9 mouse cellular contexts compared by ENCODE assay signal in genomic region chr10:121089312-121089711, GRCm38 (mm10). TPM values are rescaled to one million over a fixed set of nuclear protein-coding genes. Genes with fewer than 3 reads are reported as not detected.
DNase-seq lines count a peak whose midpoint lies in the region; ATAC-seq and TF ChIP-seq lines count a peak whose summit lies in the region.
"Had no signal": no experiment of that assay in that cellular context is flagged by ENCODE, and none has a peak within 500 bp of the region (broad histone marks: within the 10 kb centered on the region; RNA-seq: fewer than 3 reads in every experiment).

No protein-coding gene starts in this region.

- peak overlapping the region; percentile 18 for H3K4me3 ChIP-seq in heart, embryonic 11.5 days (ENCODE audit: low read depth, low read length)
- H3K4me3 ChIP-seq in intestine, postnatal 0 days (ENCODE audit: low read depth, low read length): 0 out of 2 replicates have a peak overlapping the region, but pooled peaks have one; percentile 9
- no peak overlapping the region for H3K4me3 ChIP-seq in midbrain, embryonic 12.5 days

- H3K27ac ChIP-seq in heart, embryonic 11.5 days (ENCODE audit: low read depth, low read length): no peak overlapping the region
- no peak overlapping the region for H3K27ac ChIP-seq in intestine, postnatal 0 days (ENCODE audit: low read depth, low read length)
- no peak overlapping the region for H3K27ac ChIP-seq in midbrain, embryonic 12.5 days (replicated peaks)
- H3K27ac ChIP-seq: macrophage had no signal

- TF ChIP-seq CTCF in intestine, postnatal 0 days (IDR thresholded peaks at IDR 0.05; ENCODE audit: low read depth): no peak

- no peak for DNase-seq in heart, adult 18-20 months
- DNase-seq in embryo, embryonic 10.5 days (ENCODE audit: low spot score): peak; percentile 65
- DNase-seq in right cerebral cortex, postnatal 25 days: no peak
- DNase-seq in adrenal gland, adult 8-10 months: no peak

- H3K36me3 ChIP-seq in heart, embryonic 11.5 days (ENCODE audit: control insufficient read depth, insufficient read depth, low read length): no peaks in the 10 kb centered on the region
- no peaks in the 10 kb centered on the region for H3K36me3 ChIP-seq in intestine, postnatal 0 days (ENCODE audit: control insufficient read depth, insufficient read depth)
- no peaks in the 10 kb centered on the region for H3K36me3 ChIP-seq in midbrain, embryonic 12.5 days

- peak overlapping the region; percentile 55 for H3K4me2 ChIP-seq in heart, embryonic 11.5 days
- peak overlapping the region; percentile 54 for H3K4me2 ChIP-seq in intestine, postnatal 0 days (replicated peaks; ENCODE audit: low read depth)
- H3K4me2 ChIP-seq in midbrain, embryonic 12.5 days (replicated peaks): peak overlapping the region; percentile 23; the same call in 1 of the 2 replicates

- peaks cover 3% of the 10 kb centered on the region; the same call in 1 of the 2 replicates for H3K4me1 ChIP-seq in heart, embryonic 11.5 days (ENCODE audit: control insufficient read depth, insufficient read depth, low read length)
- H3K4me1 ChIP-seq in intestine, postnatal 0 days (replicated peaks; ENCODE audit: control insufficient read depth, insufficient read depth, low read length): no peaks in the 10 kb centered on the region
- H3K4me1 ChIP-seq in midbrain, embryonic 12.5 days: peaks cover 12% of the 10 kb centered on the region; the same call in 1 of the 2 replicates

- peak overlapping the region; percentile 58; the same call in 1 of the 2 replicates for H3K9ac ChIP-seq in heart, embryonic 11.5 days (ENCODE audit: low read depth, low read length)
- no peak overlapping the region for H3K9ac ChIP-seq in intestine, postnatal 0 days (ENCODE audit: low read depth, low read length)
- H3K9ac ChIP-seq in midbrain, embryonic 12.5 days (replicated peaks): no peak overlapping the region

- 4% methylated on average over 6 of the region's 6 CpGs for WGBS in heart, embryonic 11.5 days (ENCODE audit: insufficient replicate concordance)
- 3% methylated on average over 6 of the region's 6 CpGs for WGBS in intestine, postnatal 0 days
- 7% methylated on average over 6 of the region's 6 CpGs for WGBS in midbrain, embryonic 12.5 days

- no peaks in the 10 kb centered on the region for H3K9me3 ChIP-seq in heart, embryonic 11.5 days (replicated peaks; ENCODE audit: control insufficient read depth, low read length)
- no peaks in the 10 kb centered on the region for H3K9me3 ChIP-seq in intestine, postnatal 0 days (ENCODE audit: control insufficient read depth)
- no peaks in the 10 kb centered on the region for H3K9me3 ChIP-seq in midbrain, embryonic 12.5 days

- ATAC-seq in heart, embryonic 11.5 days (replicated peaks; ENCODE audit: insufficient number of reproducible peaks, low FRiP score, low TSS enrichment): no peak
- no peak for ATAC-seq in intestine, postnatal 0 days
- ATAC-seq in midbrain, embryonic 12.5 days (ENCODE audit: low FRiP score, low read depth): no peak
- no peak for ATAC-seq in frontal cortex, adult (ENCODE audit: low TSS enrichment)

- H3K27me3 ChIP-seq in heart, embryonic 11.5 days (ENCODE audit: control insufficient read depth, insufficient read depth, low read length): no peaks in the 10 kb centered on the region
- H3K27me3 ChIP-seq in intestine, postnatal 0 days (replicated peaks; ENCODE audit: control insufficient read depth, insufficient read depth, low read length): no peaks in the 10 kb centered on the region
- no peaks in the 10 kb centered on the region; the same call in 1 of the 2 replicates for H3K27me3 ChIP-seq in midbrain, embryonic 12.5 days

RNA-seq across cellular contexts. Expression of gene Wif1, which starts 55.6 kb away (rescaled TPM):
- 1.1 and 1.6 TPM in 2 replicates for polyA plus RNA-seq in heart, embryonic 11.5 days (2014; fragmentation: Nextera tagmentation; extraction: Ambion mirVana)
- total RNA-seq in heart, adult 18-20 months (2021): 1 to 10 TPM; 2.5 to 3.0 TPM
- 0.65 and 1.2 TPM in 2 replicates for polyA plus RNA-seq in intestine, postnatal 0 days (2015; fragmentation: Nextera tagmentation; extraction: Ambion mirVana)
- 5.7 and 8.2 TPM in 2 replicates for polyA plus RNA-seq in midbrain, embryonic 12.5 days (2016; fragmentation: Nextera tagmentation; extraction: Ambion mirVana)
- under 1 TPM in 1 of 4 experiments, not detected in 3; 0.24 TPM for total RNA-seq in adrenal gland, adult 8-10 months (2022)
- polyA plus RNA-seq: macrophage had no signal
